Mouse (Mus musculus): ENCODE data around the gene Safb2. TPM values are rescaled to one million over a fixed set of nuclear protein-coding genes. Genes with fewer than 3 reads are reported as not detected.
A peak's percentile ranks its signal among the peaks of the same experiment; 100 is the strongest.

Safb2 gene
- total RNA-seq, 2 experiments from 2014 or later, result 103 to 126 TPM

DNA sequence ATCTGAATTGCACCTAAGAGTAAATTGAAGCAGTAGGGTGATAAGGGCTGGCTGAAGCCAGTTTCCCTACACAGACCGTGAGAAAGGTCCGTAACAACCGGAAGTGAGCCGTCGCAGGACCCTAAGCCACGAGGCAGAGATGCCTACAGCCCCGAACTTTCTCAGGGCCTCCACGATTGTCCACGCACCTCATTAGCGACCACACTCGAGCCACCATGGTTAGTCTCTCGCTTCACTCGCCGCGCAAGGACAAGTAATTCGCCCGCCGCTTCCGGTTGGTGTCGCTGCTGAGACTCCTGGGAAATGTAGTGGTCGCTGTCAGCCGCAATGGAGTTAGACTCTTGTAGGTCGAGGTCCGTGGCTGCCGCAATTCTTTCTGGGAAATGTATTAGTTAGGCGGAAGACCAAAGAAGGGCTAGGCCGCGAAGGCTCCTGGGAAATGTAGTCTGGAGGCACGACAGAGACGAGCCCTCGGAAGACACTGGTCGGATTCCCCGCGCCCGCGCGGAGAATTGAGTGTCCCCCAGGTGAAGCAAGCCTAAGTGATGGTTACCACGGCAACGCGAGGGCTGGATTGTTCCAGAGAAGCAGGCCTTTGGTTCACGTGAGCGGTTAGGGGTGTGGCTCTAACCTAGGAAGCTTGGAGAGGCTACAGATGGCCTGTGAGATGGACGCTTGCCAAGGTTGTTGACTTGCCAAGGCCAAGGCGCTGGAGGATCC is 25.2 kb upstream of the Safb2 start, which contains the start of gene 2410015M20Rik:
2410015M20Rik (minus strand) TSS at position 320 of the 720 bp plus-strand sequence.
- peak; percentile 93 to 94 for DNase-seq

DNA sequence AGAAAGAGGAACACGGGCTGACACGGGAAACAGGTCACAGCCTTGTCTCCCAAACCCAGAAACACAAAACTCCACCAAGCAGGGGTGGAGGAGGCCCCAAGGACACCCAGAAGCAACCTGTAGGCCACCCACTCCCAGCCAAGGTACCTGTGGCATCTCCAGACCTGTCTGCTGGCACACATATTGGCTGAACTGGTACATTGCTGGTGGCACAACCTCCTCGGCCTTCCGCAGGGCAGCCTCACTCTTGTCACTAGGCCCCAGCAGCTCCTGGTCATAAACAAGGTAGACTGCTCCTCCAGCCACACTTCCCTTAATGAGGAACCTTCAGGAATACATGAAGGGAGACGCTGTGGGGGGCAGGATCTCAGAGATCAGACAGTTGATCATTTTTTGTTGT is 24.3 kb upstream of the Safb2 start:
- no peak for DNase-seq

- DNase-seq, result no peak
Measured at GRCm38 (mm10) chr17:56607521-56608062, 23.2 kb upstream of the Safb2 start.

GRCm38 (mm10) chr17:56605431-56605830 is 21.0 kb upstream of the Safb2 start:
- DNase-seq, result no peak

DNA sequence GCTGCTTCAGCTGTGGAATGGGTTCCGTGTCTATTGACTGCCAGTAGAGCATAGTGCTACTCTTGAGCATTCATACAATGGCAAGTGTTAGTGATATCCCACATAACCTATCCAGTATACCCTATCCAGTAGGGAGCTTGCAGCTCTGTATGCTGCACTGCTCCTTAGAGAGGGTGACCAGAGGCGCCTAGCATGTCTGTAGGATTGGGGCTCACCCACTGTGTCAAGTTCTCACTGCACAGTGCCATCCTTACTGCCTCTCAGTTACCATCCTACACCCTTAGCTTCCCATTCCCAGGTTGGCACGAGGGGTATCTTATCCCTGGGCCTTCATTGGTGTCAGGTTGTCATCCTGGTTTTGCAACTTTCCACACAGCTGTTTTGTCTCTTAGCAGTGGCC is 20.0 kb upstream of the Safb2 start:
- DNase-seq, result no peak

DNA sequence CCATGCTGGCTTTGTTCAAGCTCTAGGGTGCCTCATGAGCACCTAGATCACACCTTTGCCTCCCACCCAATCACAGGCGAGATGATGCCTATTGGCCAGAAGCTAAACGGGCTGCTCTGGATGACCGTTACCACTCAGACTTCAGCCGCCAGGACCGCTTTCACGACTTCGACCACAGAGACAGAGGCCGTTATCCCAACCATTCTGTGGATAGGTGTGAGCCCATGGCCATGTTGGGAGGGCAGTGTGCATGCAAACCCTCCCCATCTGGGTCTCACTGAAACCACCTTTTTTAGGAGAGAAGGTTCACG is 19.6 kb upstream of the Safb2 start:
- DNase-seq, result no peak

DNA sequence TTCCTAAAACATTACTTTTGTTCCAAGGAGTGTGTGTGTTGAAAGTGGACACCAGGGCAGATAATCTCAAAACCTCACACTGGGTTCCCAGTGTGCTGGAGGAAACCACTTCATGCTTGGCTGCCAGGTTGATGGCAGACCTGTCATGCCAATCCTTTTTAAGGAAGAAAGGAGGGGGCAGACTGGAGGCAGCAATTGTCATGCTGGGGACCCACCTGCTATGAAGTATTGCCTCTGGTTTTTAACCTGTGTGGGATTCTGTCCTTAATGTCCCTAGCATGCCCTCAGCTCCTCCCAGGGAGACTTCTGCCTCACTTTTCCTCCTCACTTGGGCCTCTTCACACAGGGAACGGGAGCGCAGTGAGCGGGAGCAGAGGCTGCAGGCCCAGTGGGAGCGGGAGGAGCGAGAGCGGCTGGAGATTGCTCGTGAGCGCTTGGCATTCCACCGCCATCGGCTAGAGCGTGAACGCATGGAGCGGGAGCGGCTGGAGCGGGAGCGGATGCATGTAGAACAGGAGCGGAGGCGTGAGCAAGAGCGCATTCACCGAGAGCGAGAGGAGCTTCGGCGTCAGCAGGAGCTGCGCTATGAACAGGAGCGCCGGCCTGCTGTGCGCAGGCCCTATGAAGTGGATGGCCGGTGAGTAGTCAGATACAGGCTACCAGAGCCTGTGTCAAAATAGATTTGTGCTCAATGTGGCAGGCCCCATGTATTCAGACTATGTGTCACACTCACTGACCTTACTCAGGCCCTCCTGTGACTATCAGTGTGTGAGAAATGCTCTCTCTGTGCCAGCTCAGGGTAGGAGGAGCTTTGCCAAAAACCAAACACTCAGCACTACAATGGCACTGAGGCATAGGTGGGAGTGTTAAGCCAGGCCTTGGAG is 19.0 kb upstream of the Safb2 start:
- peak in 1 of 2 experiments; percentile 40 for DNase-seq

DNA sequence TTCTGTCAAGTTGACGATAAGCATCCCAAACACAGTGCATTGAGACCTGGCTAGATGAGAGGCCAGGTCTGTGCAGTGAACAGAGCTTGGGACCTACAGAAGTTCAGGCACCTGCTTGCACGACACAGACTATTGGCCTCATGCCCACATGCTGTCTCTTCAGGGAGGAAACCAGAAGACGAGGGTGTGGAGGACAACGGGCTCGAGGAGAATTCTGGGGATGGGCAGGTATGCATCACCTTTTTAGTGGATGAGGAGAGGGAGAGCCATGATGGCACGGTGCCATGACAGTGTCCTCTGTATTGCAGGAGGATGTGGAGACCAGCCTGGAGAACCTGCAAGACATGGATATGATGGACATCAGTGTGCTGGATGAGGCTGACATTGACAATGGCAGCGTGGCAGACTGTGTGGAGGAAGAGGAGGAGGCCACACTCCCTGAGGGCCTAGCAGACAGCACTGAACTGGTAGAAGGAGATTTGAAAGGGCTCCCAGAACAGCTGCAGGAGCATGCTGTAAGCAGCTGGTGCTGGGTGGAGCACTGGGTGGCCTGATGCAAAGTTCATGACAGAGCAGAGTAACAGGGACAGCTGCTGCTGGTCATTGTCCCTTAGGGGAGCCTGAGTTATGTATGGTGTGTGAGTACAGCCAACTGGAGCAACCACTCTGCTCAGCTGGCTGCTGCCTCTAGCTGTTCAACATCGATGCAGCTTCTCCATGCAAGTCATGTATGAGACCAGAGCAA is 9.3 kb upstream of the Safb2 start:
- no peak for DNase-seq

DNA sequence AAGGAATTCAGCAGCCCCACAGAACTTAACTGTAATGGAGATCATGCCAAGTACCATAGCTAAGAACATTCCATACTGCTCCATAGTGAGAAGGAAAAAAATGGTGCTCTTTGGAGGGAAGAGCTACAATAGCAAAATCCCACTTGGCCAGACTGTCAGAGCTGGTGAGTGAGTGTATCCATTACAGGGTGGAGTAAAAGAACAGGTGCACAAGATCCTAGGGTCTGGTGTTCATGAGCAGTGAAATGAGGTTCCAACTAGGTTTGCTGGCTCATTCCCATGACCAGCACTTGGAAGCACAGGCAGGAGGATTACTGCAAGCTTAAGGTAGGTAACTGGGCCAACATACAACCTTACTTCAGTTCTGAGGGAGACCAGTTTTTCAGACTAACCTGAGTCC is 8.2 kb upstream of the Safb2 start:
- no peak for DNase-seq

GRCm38 (mm10) chr17:56588921-56589320 is 4.5 kb upstream of the Safb2 start:
- peak in 1 of 2 experiments; percentile 32 for DNase-seq

DNA sequence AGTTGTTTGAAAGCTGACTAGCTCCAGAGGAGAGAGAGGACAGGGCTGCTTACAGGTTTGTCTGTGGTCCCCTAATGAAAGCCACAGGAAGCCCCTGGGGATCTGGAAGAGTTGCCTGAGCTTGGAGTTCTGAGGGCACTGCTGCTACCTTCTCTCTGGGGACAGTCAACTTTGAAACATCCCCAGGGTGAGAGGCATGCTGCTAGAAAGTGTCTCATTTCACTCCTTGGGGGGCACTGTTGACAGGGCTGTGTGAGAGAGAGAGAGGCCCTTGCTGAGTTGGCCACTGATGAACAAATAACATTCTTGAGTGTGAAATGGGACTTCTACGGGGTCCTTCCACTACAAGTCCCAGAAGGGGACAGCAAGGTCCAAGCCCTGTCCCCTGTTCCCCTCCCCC is 3.4 kb upstream of the Safb2 start:
- no peak for DNase-seq

- peak; percentile 52 to 63 for DNase-seq
Measured at GRCm38 (mm10) chr17:56585171-56585821, 911 bp upstream of the Safb2 start.

DNA sequence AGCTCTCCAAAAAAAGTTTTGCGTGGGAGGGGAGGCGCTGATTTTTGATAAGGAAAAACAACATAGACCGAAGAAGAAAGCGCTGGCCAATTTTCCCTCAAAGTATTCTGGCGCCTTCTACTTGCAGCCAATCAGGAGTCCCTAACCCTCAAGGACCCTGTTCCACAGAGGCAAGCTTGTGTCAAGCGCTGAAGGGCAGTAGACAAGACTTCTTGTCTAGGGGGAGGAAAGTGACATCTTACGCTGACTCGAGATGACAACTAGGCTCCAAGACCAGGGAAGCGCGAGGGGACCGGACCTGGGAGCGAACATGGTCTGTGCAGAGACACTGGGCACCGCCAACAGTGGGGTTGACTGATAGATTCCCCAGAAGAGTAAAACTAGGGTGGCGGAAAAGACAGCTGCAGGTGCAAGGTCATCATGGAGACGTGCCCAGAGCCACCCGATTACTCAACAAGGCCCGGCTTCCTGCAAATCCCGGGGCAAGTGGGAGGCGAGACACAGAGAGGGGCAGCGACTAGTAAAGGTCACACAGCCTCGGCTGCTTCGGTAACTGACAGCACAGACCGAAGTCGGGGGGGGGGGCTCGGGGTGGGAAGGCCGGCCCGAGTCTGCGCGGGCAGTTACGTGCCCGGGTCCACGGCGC is 651 bp downstream of the Safb2 start:
- DNase-seq, result peak; percentile 60 to 65

- no peak for DNase-seq
Measured at GRCm38 (mm10) chr17:56583071-56583470, 1.3 kb downstream of the Safb2 start.

GRCm38 (mm10) chr17:56572939-56573338 is 11.4 kb downstream of the Safb2 start:
- DNase-seq, result no peak

DNA sequence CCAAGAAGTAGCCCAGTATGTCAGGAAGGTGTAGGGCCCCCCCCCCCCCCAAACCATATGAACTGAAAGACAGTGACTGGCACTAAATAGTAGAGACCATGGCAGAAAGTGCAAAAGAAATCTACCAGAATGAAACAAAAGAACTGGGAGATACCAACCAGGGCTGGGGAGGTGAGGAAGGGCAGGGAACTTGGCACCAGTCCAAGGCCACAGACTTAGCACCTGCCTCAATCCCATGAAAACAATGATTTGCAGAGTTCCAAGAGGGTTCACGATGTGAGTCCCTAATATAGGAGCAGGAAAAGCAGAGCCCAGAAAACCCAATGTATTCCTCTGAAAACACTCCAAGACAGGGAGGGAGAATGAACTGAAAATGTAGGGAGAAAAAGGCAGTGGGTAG is 12.2 kb downstream of the Safb2 start:
- DNase-seq, result peak in 1 of 2 experiments; percentile 28

- DNase-seq, result no peak
Measured at GRCm38 (mm10) chr17:56570287-56570686, 14.1 kb downstream of the Safb2 start.

- peak; percentile 45 to 55 for DNase-seq
Measured at GRCm38 (mm10) chr17:56567370-56567769, 17.0 kb downstream of the Safb2 start.

DNA sequence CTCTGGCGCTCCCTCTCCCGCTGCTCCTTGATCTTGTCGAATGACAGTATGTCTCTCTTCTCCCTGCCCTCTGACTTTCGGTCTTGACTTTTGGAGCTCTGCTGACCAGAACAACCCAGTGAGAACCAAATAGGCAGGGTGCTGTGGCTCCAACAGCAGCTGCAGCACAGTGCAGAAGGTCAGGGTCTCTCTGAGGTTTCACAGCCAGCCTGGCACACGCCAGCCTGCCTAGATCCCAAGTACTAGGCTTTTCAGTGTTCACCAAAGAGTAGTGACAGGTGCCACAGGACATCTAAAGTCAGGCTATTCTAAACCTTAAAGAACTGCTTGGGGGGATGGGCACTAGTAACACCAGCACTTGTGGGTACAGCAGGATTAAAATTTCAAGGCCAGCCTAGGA is 17.5 kb downstream of the Safb2 start:
- peak; percentile 40 to 50 for DNase-seq

DNA sequence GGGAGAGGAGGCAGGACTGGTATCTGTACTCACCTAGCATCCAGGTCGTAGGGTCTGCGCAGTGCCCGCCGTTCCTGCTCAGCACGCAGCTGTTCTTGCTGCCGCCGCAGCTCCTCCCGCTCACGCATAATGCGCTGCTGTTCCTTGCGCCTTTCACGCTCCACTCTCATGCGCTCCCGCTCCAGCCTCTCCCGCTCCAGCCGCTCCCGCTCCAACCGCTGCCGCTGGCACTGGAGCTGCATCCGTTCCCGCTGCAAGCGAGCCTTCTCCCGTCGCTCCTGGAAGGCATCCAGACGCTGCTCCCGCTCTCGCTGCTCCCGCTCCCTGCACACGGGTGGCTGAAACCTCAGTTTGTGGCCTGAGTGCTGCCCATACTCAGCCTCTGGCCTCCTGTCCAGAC is 18.1 kb downstream of the Safb2 start:
- DNase-seq, result peak in 1 of 2 experiments; percentile 19

DNA sequence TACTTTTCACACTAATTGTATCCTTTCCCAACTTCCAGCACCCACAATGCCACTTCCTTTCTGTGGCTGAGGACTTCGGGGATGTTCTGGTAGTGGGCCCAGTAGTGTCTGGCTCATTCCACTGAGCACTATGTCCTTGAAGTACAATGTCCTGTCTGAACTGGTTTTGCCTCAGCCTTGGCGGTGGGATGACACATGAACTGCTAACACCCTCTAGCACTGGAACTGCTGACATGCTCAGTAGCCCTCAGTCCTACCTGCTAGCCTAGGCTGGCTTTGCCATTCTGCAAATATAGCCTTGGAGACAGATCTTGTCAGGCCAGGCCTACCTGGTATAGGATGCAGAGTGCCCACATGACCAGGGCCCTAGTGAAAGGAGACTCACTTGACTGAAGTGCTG is 22.5 kb downstream of the Safb2 start:
- peak; percentile 59 to 63 for DNase-seq
